In genomic region chrX:93674836-93675795, GRCm38 (mm10) we compare ENCODE assay signal across 8 mouse cellular contexts. TPM values are rescaled to one million over a fixed set of nuclear protein-coding genes. Genes with fewer than 3 reads are reported as not detected.
DNase-seq lines count a peak whose midpoint lies in the region; ATAC-seq and TF ChIP-seq lines count a peak whose summit lies in the region.

No protein-coding gene starts in this region.

- no peaks in the 10 kb centered on the region for H3K4me1 ChIP-seq in embryonic facial prominence, embryonic 11.5 days (ENCODE audit: control insufficient read depth, insufficient read depth, low read length)
- no peaks in the 10 kb centered on the region for H3K4me1 ChIP-seq in heart, embryonic 11.5 days (ENCODE audit: control insufficient read depth, insufficient read depth, low read length)
- H3K4me1 ChIP-seq in liver, embryonic 12.5 days = peaks cover 16% of the 10 kb centered on the region

- DNase-seq in adrenal gland, postnatal 25 days = peak; percentile 54
- DNase-seq in embryonic facial prominence, embryonic 11.5 days (ENCODE audit: low spot score) = peak; percentile 75
- DNase-seq in kidney, postnatal 14 days = peak; percentile 41
- peak; percentile 58 for DNase-seq in naive thymus-derived CD4-positive, alpha-beta T cell, adult 2 months (ENCODE audit: low read depth)
- peak; percentile 77 to 81 for DNase-seq in spleen, postnatal 4 days (ENCODE audit: low spot score in 2 of 2)

- H3K36me3 ChIP-seq in C2C12 (ENCODE audit: control insufficient read depth, insufficient read depth) = no peaks in the 10 kb centered on the region
- no peaks in the 10 kb centered on the region for H3K36me3 ChIP-seq in embryonic facial prominence, embryonic 11.5 days (replicated peaks; ENCODE audit: control insufficient read depth, insufficient read depth, low read depth, low read length)
- no peaks in the 10 kb centered on the region for H3K36me3 ChIP-seq in heart, embryonic 11.5 days (ENCODE audit: control insufficient read depth, insufficient read depth, low read length)
- H3K36me3 ChIP-seq in liver, embryonic 12.5 days = no peaks in the 10 kb centered on the region

- no peak overlapping the region for H3ac ChIP-seq in C2C12 (ENCODE audit: control insufficient read depth, insufficient read length, low read depth)

- no peaks in the 10 kb centered on the region for H3K27me3 ChIP-seq in C2C12 (ENCODE audit: control insufficient read depth, insufficient read depth, insufficient read length)
- H3K27me3 ChIP-seq in embryonic facial prominence, embryonic 11.5 days (ENCODE audit: control insufficient read depth, insufficient read depth, low read length) = no peaks in the 10 kb centered on the region
- no peaks in the 10 kb centered on the region for H3K27me3 ChIP-seq in heart, embryonic 11.5 days (ENCODE audit: control insufficient read depth, insufficient read depth, low read length)
- H3K27me3 ChIP-seq in liver, embryonic 12.5 days (replicated peaks) = 0 out of 2 replicates have a peak, but pooled peaks cover 3% of the 10 kb centered on the region

- peak overlapping the region; percentile 72 for H3K27ac ChIP-seq in embryonic facial prominence, embryonic 11.5 days (replicated peaks; ENCODE audit: low read depth, low read length)
- H3K27ac ChIP-seq in heart, embryonic 11.5 days (ENCODE audit: low read depth, low read length) = peak overlapping the region; percentile 82
- H3K27ac ChIP-seq in liver, embryonic 12.5 days = peak overlapping the region; percentile 96

- H3K4me2 ChIP-seq in embryonic facial prominence, embryonic 11.5 days (ENCODE audit: low read depth, low read length) = peak overlapping the region; percentile 36
- peak overlapping the region; percentile 64 for H3K4me2 ChIP-seq in heart, embryonic 11.5 days
- peak overlapping the region; percentile 65 for H3K4me2 ChIP-seq in liver, embryonic 12.5 days

- peak overlapping the region; percentile 37; the same call in 1 of the 2 replicates for H3K9ac ChIP-seq in embryonic facial prominence, embryonic 11.5 days (replicated peaks; ENCODE audit: low read length)
- H3K9ac ChIP-seq in heart, embryonic 11.5 days (ENCODE audit: low read depth, low read length) = peak overlapping the region; percentile 13; the same call in 1 of the 2 replicates
- H3K9ac ChIP-seq in liver, embryonic 12.5 days = peak overlapping the region; percentile 70

- peak overlapping the region; percentile 26 for H3K4me3 ChIP-seq in C2C12 (ENCODE audit: insufficient read depth, poor library complexity, severe bottlenecking)
- peak overlapping the region; percentile 32 for H3K4me3 ChIP-seq in embryonic facial prominence, embryonic 11.5 days (ENCODE audit: low read depth, low read length)
- peak overlapping the region; percentile 36 for H3K4me3 ChIP-seq in heart, embryonic 11.5 days (ENCODE audit: low read depth, low read length)
- H3K4me3 ChIP-seq in liver, embryonic 12.5 days = peak overlapping the region; percentile 62

- no peak for TF ChIP-seq CTCF in C2C12 (IDR thresholded peaks at IDR 0.05; ENCODE audit: control insufficient read depth, insufficient read depth, insufficient read length)

- no peaks in the 10 kb centered on the region for H3K79me2 ChIP-seq in C2C12 (ENCODE audit: control insufficient read depth, insufficient read depth)

- ATAC-seq in embryonic facial prominence, embryonic 11.5 days (replicated peaks; ENCODE audit: insufficient number of reproducible peaks, low FRiP score, low TSS enrichment, low read depth) = peak; percentile 99
- ATAC-seq in heart, embryonic 11.5 days (replicated peaks; ENCODE audit: insufficient number of reproducible peaks, low FRiP score, low TSS enrichment) = peak; percentile 100
- ATAC-seq in liver, embryonic 12.5 days = peak; percentile 100

- no peaks in the 10 kb centered on the region for H3K79me3 ChIP-seq in C2C12 (ENCODE audit: low read depth)

- WGBS in embryonic facial prominence, embryonic 11.5 days = 14% methylated on average over 19 of the region's 19 CpGs
- whole genome bisulfite sequencing in heart, embryonic 11.5 days (ENCODE audit: insufficient replicate concordance) = 15% methylated on average over 19 of the region's 19 CpGs
- 7% methylated on average over 19 of the region's 19 CpGs for WGBS in liver, embryonic 12.5 days (ENCODE audit: insufficient replicate concordance)

- H3K9me3 ChIP-seq in embryonic facial prominence, embryonic 11.5 days (replicated peaks; ENCODE audit: control insufficient read depth, low read length) = no peaks in the 10 kb centered on the region
- H3K9me3 ChIP-seq in heart, embryonic 11.5 days (replicated peaks; ENCODE audit: control insufficient read depth, low read length) = no peaks in the 10 kb centered on the region
- no peaks in the 10 kb centered on the region for H3K9me3 ChIP-seq in liver, embryonic 12.5 days (replicated peaks)

TF ChIP-seq in C2C12, 6 proteins besides CTCF, POLR2A, EP300 and RAD21:
- TF ChIP-seq USF1 (IDR thresholded peaks at IDR 0.05; ENCODE audit: low read depth) = no peak
TF ChIP-seq in C2C12: peak in this region for 0.

RNA-seq across cellular contexts. Expression of gene Pcyt1b, which starts 20.5 kb away (rescaled TPM):
- 2.1 TPM for polyA plus RNA-seq in C2C12 (2012; fragmentation: generic; extraction: Trizol)
- total RNA-seq in adrenal gland, postnatal 25 days (2021) = 0.67 and 1.3 TPM in 2 replicates
- polyA plus RNA-seq in embryonic facial prominence, embryonic 11.5 days (2014; fragmentation: Nextera tagmentation; extraction: Ambion mirVana) = 6.1 and 7.0 TPM in 2 replicates
- 2.7 and 3.4 TPM in 2 replicates for polyA plus RNA-seq in heart, embryonic 11.5 days (2014; fragmentation: Nextera tagmentation; extraction: Ambion mirVana)
- 9.9 and 11.4 TPM in 2 replicates for polyA plus RNA-seq in liver, embryonic 12.5 days (2016; fragmentation: Nextera tagmentation; extraction: Ambion mirVana)

RNA-seq across cellular contexts. Expression of gene Pola1, which starts 43.2 kb away (rescaled TPM):
- 4.8 TPM for polyA plus RNA-seq in C2C12 (2012; fragmentation: generic; extraction: Trizol)
- 13.1 and 14.3 TPM in 2 replicates for total RNA-seq in adrenal gland, postnatal 25 days (2021)
- polyA plus RNA-seq in embryonic facial prominence, embryonic 11.5 days (2014; fragmentation: Nextera tagmentation; extraction: Ambion mirVana) = 21.4 and 22.6 TPM in 2 replicates
- 13.5 and 13.7 TPM in 2 replicates for polyA plus RNA-seq in heart, embryonic 11.5 days (2014; fragmentation: Nextera tagmentation; extraction: Ambion mirVana)
- polyA plus RNA-seq in liver, embryonic 12.5 days (2016; fragmentation: Nextera tagmentation; extraction: Ambion mirVana) = 23.1 and 23.3 TPM in 2 replicates

Comparison
In these comparisons a context has a peak if more than half of its experiments do, and no peak if none do; other contexts are left out.
1. Peak in every context shown above with its lines: DNase-seq, ATAC-seq, H3K4me3 ChIP-seq and H3K27ac ChIP-seq.
2. H3K9ac ChIP-seq: peak in every context shown above with its lines; median percentile 70 in liver, embryonic 12.5 days; 37 in embryonic facial prominence, embryonic 11.5 days; 13 in heart, embryonic 11.5 days.